Comparison of ENCODE assay signal across 8 mouse cellular contexts in the genomic region with DNA sequence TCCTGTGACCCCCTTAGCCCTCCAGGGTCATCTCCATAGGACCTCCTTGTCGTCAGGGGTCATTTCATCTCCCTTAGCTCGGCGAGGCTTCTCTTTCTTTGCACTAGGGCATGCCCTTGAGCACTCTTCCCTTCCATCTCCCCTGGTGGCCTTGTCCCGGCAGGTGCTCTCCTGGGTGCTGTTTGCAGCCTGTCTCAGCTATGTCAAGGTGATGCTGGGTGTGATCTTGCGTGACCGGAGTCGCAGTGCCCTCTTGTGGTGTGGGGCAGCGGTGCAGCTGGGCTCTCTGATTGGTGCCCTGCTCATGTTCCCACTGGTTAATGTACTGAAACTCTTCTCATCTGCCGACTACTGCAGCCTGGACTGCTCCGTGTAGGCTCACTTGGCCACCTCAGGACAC. TPM values are rescaled to one million over a fixed set of nuclear protein-coding genes. Genes with fewer than 3 reads are reported as not detected.
DNase-seq lines count a peak whose midpoint lies in the region; ATAC-seq lines count a peak whose summit lies in the region.

No protein-coding gene starts in this region.

- no peak for ATAC-seq in CD4-positive, CD25-positive, alpha-beta regulatory T cell, adult 4 months

- peak; percentile 48 for DNase-seq in CD4-positive, CD25-positive, alpha-beta regulatory T cell, adult 2 months (ENCODE audit: low read depth, low spot score)
- peak; percentile 42 for DNase-seq in kidney, postnatal 10 days
- no peak for DNase-seq in kidney, postnatal 14 days
- peak; percentile 31 for DNase-seq in 3134 (ENCODE audit: extremely low read depth, insufficient read length, low spot score)
- peak; percentile 46 to 54 for DNase-seq in kidney, postnatal 4 days
- DNase-seq in natural killer cell, adult 2 months (ENCODE audit: low spot score in 2 of 2): no peak
- DNase-seq in embryo, embryonic 11 days: no peak

RNA-seq across cellular contexts. Expression of a gene that starts 11.5 kb away (rescaled TPM):
- polyA plus RNA-seq in CD4-positive, CD25-positive, alpha-beta regulatory T cell, adult 4 months (2017; shearing (Covaris generic)): 10 to 100 TPM in 1 of 2 experiments, 1 to 10 TPM in 1; 8.6 to 16.0 TPM

RNA-seq across cellular contexts. Expression of a gene that starts 27.8 kb away (rescaled TPM):
- polyA plus RNA-seq in CD4-positive, CD25-positive, alpha-beta regulatory T cell, adult 4 months (2017; shearing (Covaris generic)): 10 to 100 TPM; 16.2 to 31.3 TPM

Comparison
In these comparisons a context has a peak if more than half of its experiments do, and no peak if none do; other contexts are left out.
1. DNase-seq: peak in CD4-positive, CD25-positive, alpha-beta regulatory T cell, adult 2 months (single experiment), kidney, postnatal 10 days (single experiment), 3134 (single experiment) and kidney, postnatal 4 days (2 of 2); none in kidney, postnatal 14 days (single experiment), natural killer cell, adult 2 months (0 of 2) and embryo, embryonic 11 days (single experiment).